Mouse (Mus musculus) embryonic facial prominence, embryonic 13.5 days (tissue): ENCODE data around the gene Rita1. TPM values are rescaled to one million over a fixed set of nuclear protein-coding genes. Genes with fewer than 3 reads are reported as not detected.

Source experiments
- ATAC-seq: fragments of 200-750 bp; cut with Nextera tagmentation; 2 replicates; pipeline ENCODE4 v1.8.0; 2017; ENCODE audit warnings: low read depth; ENCODE audit not compliant: insufficient number of reproducible peaks, insufficient read depth, low FRiP score, low TSS enrichment
- H3K27ac ChIP-seq: fragments of 300-500 bp; sonication (generic); 2 replicates; pipeline ENCODE4 v1.5.1; 2015; ENCODE audit warnings: moderate library complexity, mild to moderate bottlenecking, inconsistent platforms
- H3K27me3 ChIP-seq: fragments of 300-500 bp; sonication (generic); 2 replicates; pipeline ENCODE4 v1.6.1; 2015; ENCODE audit warnings: mild to moderate bottlenecking, inconsistent platforms
- H3K36me3 ChIP-seq: fragments of 300-500 bp; sonication (generic); 2 replicates; pipeline ENCODE4 v1.6.1; 2015; ENCODE audit warnings: mild to moderate bottlenecking, inconsistent platforms
- H3K4me1 ChIP-seq: fragments of 300-500 bp; sonication (generic); 2 replicates; pipeline ENCODE4 v1.6.1; 2015; ENCODE audit warnings: inconsistent platforms
- H3K4me2 ChIP-seq: fragments of 300-500 bp; sonication (generic); 2 replicates; pipeline ENCODE4 v1.6.1; 2015; ENCODE audit warnings: moderate library complexity, mild to moderate bottlenecking, inconsistent platforms
- H3K4me3 ChIP-seq: fragments of 300-500 bp; sonication (generic); 2 replicates; pipeline ENCODE4 v1.5.1; 2015; ENCODE audit warnings: mild to moderate bottlenecking, inconsistent platforms
- H3K9ac ChIP-seq: fragments of 300-500 bp; sonication (generic); 2 replicates; pipeline ENCODE4 v1.6.1; 2015; ENCODE audit warnings: mild to moderate bottlenecking, inconsistent platforms
- H3K9me3 ChIP-seq: fragments of 300-500 bp; sonication (generic); 2 replicates; pipeline ENCODE4 v1.6.1; 2016; ENCODE audit warnings: inconsistent platforms
- WGBS: fragments of 180-500 bp; shearing (Covaris S2); methylation state at CpG from one replicate; pipeline ENCODE4 v1.1.7; 2015; ENCODE audit warnings: mixed read lengths; 5-methylcytosine and 5-hydroxymethylcytosine counted together
- polyA plus RNA-seq: library from polyadenylated mRNA; unstranded; fragments of >200 nt; fragmentation: Nextera tagmentation; extraction: Ambion mirVana; gene quantifications from 2 replicates; pipeline ENCODE4 v1.2.1, GENCODE M21; 2015

The Rita1 gene
- polyA plus RNA-seq, 1 experiment from 2014 or later: 16.2 TPM

DNA sequence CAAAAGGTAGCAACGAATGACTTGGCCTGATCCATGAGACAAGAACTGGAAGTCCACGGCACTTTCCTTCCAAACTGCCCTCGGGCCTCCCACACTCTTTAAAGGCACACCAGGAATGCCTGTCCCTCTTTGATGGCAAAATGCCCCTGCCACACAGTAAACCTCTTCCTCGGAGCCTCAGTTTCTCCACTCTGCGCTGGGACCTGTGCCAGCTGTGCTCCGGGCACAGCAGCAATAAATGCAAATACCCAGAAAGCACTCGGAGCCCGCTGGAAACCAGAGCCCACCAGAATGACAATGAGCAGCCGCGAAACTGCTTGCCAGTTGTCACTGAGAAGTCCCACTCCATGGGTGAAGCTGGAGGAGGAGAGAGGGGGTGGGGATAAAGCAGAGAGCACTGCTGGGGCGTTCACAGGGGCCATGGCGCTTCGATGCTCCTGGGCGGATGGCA is 44.6 kb downstream of the Rita1 start:
- H3K4me1 ChIP-seq: peaks cover 84% of the 10 kb centered on the region
- H3K27me3 ChIP-seq: no peaks in the 10 kb centered on the region
- H3K9ac ChIP-seq: peak overlapping the region; percentile 33
- no peaks in the 10 kb centered on the region for H3K9me3 ChIP-seq
- peak overlapping the region; percentile 29 for H3K4me2 ChIP-seq
- H3K36me3 ChIP-seq: no peaks in the 10 kb centered on the region
- WGBS: 32% methylated on average over 14 of the region's 14 CpGs
- ATAC-seq: no peak
- no peak overlapping the region for H3K4me3 ChIP-seq
- H3K27ac ChIP-seq: peak overlapping the region; percentile 94

DNA sequence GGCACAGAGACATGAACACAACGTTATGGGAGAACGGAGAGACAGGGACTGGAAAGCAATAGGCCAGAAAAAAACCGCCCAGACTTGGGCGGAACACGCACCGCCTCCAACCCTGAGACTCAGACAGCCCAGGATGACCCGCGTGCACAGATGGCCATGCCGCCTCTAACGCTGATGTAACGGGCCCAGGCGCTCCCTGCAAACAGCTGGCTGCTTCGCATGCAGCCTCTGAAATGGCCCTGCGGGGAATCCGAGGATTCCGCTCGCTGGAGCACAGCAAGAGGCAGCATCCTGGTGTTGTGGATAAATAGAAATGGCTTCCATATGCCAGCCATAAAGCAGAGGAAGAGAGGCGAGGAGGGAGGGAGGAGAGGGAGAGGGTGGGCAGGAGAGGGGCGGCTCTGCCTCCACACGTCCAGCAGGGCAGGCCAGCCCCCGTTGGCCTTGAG is 45.1 kb downstream of the Rita1 start:
- no peak overlapping the region for H3K4me3 ChIP-seq
- H3K27me3 ChIP-seq: no peaks in the 10 kb centered on the region
- no peaks in the 10 kb centered on the region for H3K36me3 ChIP-seq
- H3K4me2 ChIP-seq: peak overlapping the region; percentile 29
- H3K9me3 ChIP-seq: no peaks in the 10 kb centered on the region
- peak overlapping the region; percentile 33 for H3K9ac ChIP-seq
- H3K4me1 ChIP-seq: peaks cover 87% of the 10 kb centered on the region
- peak overlapping the region; percentile 94 for H3K27ac ChIP-seq
- WGBS: 8% methylated on average over 21 of the region's 21 CpGs
- peak; percentile 50 for ATAC-seq

DNA sequence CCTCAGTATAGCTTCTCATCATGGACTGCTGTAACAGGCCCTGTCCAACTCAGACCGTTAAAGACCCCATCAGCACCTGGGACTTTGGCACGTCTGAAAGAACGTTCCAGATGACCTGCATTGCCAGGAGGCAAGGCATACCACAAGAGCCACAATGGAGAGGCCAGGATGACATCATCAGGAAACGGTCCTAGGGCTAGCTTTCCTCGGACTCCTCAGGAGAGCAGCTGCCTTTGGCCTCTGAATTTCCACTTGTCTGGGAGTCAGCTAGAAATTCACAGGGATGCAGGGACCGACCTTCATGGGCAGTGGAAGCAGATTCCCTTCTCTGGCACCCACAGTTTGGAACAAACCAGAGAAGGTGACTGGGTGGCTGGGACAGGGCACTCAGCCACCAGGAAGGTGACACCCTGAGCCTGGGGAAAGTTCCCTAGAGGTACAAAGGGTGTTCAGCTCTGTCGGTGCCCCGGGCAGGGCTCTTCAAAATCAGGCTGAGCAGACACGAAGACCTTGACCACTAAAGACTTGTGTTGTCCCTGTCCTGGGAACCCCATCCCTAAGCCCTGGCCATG is 45.6 kb downstream of the Rita1 start:
- Histone ChIP-seq H3K27me3 (no peaks in the 10 kb centered on the region), H3K9ac (peak overlapping the region; percentile 44), H3K27ac (peak overlapping the region; percentile 94), H3K4me1 (peaks cover 86% of the 10 kb centered on the region), H3K36me3 (no peaks in the 10 kb centered on the region), H3K4me2 (peak overlapping the region; percentile 29), H3K4me3 (no peak overlapping the region), H3K9me3 (no peaks in the 10 kb centered on the region)
- no peak for ATAC-seq
- WGBS: 43% methylated on average over 9 of the region's 9 CpGs

DNA sequence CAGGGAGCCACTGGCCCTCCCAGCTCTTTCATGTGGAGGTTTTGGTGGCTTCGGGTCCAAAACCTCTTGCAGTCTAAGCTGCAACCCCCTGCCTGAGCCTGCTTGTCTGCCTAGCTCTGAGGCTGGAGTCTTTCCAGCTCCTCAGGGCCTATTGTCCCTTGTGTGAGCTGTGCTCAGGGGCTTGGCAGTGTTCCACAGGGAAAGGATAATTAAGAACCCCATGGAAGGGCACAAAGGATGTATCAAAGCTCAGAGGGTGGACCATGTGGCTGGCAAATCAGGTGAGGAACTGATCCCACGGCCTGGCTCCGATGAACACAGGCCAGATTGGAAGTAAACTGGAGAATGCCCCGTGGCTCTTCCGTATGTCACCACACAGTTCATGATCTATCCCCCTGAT is 46.3 kb downstream of the Rita1 start:
- Histone ChIP-seq H3K9ac (peak overlapping the region; percentile 44; the same call in 1 of the 2 replicates), H3K36me3 (no peaks in the 10 kb centered on the region), H3K4me2 (0 out of 2 replicates have a peak overlapping the region, but pooled peaks have one; percentile 16), H3K9me3 (no peaks in the 10 kb centered on the region), H3K27me3 (no peaks in the 10 kb centered on the region), H3K4me1 (peaks cover 81% of the 10 kb centered on the region), H3K4me3 (no peak overlapping the region), H3K27ac (peak overlapping the region; percentile 94)
- no peak for ATAC-seq
- WGBS: 32% methylated on average over 5 of the region's 5 CpGs

DNA sequence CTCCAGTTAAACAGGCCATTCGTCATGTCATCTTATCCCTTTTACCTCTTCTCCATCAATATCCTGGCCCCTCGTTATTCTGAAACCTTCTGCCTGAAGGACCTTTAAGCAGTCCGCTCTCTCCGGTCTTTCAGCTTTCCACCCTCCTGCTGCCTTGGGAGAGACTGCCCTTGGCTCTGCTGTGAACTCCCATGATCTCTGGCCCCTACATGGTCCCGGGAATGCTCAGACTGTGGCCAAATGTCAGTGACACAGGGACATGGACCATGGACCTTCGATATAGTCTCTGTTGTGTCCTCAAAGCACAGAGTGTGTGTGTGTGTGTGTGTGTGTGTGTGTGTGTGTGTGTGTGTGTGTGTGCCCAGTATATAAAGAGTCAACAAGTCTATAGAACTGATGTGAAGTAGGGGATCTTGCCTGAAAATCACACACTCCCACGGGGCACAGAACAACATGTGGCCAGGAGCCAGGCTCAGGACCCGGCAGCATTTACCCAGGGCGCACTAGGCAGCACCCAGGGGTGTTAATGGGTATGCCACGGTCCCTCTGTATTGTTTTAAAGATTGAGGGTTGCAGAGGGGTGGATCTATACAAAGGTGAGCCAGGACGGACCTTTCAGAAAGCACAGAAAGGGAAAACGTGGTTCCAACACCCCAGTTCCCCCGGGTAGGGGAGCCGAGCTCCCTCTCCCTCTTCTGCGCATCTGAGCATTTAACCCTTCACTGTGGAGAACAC is 47.1 kb downstream of the Rita1 start:
- no peaks in the 10 kb centered on the region for H3K9me3 ChIP-seq
- H3K36me3 ChIP-seq: no peaks in the 10 kb centered on the region
- H3K4me3 ChIP-seq: no peak overlapping the region
- peak overlapping the region; percentile 44 for H3K9ac ChIP-seq
- peak overlapping the region; percentile 30; the same call in 1 of the 2 replicates for H3K4me2 ChIP-seq
- no peaks in the 10 kb centered on the region for H3K27me3 ChIP-seq
- H3K27ac ChIP-seq: peak overlapping the region; percentile 94
- H3K4me1 ChIP-seq: peaks cover 81% of the 10 kb centered on the region
- 35% methylated on average over 15 of the region's 15 CpGs for WGBS
- ATAC-seq: no peak

DNA sequence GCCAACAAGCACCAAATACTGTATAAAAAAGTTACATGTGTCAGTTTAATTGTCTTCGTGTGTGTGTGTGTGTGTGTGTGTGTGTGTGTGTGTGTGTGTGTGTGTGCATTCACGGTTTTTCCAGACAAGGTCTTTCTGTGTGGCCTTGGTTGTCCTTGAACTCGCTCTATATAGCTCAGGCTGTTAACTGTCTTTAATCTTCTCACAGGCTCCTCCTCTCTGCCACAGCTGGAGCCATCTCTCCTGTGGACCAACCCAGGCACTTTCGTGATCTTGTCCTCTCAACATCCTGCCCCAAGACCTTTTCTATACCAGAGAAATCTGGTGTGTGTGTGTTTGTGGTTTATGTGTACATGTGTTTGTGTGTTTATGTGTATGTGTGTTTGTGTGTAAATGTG is 48.5 kb downstream of the Rita1 start:
- WGBS: 34% methylated on average over 4 of the region's 4 CpGs
- ATAC-seq: no peak

DNA sequence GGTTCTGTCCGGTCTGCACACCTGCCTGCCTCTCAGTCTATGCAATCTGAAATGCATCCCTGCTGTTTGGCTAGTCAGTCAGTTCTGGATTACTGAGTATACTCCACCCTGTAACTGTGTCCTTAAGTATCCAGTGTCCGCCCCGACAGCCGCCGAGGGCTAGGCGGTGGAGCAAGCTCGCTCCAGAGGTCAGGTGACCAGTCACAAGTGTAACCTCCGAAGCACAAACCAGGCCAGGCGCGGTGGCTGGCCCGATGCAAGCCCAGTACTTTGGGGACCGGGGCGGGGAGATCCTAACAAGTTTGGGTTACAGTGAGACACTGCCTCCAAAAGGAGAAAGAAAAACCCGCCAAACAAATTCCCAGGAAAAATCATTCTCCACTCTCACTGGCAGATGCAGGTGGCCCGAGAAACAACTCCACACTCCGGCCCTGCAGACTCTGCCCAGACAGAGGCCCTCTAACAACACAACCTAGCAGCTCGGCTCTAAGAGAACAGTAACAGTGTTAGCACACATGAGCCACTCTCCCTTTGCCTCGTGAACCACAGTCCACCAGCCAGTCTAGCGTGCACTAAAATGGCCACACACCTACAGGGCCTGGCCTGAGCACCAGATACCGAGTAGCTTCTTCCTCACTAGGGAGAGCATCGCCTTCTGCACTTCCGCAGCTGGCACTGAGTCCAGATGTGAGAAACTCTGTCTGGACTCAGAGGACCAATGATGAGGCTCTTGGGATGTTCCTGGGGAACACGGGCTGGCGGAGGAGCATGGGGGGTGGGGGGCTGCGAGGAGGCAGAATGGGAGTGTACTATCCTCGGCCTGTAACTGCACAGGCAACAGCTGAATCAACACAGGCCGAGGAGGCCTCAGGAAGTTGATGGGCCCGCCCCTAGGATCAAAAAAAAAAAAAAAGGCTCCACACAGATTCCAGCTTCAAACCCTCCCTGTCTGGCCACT is 49.2 kb downstream of the Rita1 start:
- H3K27ac ChIP-seq: peak overlapping the region; percentile 90
- H3K27me3 ChIP-seq: no peaks in the 10 kb centered on the region
- ATAC-seq: peak; percentile 48; the same call in 1 of the 2 replicates
- no peaks in the 10 kb centered on the region for H3K36me3 ChIP-seq
- H3K9me3 ChIP-seq: no peaks in the 10 kb centered on the region
- peak overlapping the region; percentile 31 for H3K4me2 ChIP-seq
- H3K4me3 ChIP-seq: no peak overlapping the region
- 35% methylated on average over 28 of the region's 28 CpGs for WGBS
- 0 out of 2 replicates have a peak overlapping the region, but pooled peaks have one; percentile 49 for H3K9ac ChIP-seq
- peaks cover 83% of the 10 kb centered on the region for H3K4me1 ChIP-seq

More for the DNA sequence above, 48.5 kb downstream of the Rita1 start:
- Histone ChIP-seq H3K36me3 (no peaks in the 10 kb centered on the region), H3K4me3 (no peak overlapping the region), H3K27ac (peak overlapping the region; percentile 90), H3K9ac (no peak overlapping the region), H3K4me1 (peaks cover 83% of the 10 kb centered on the region), H3K9me3 (no peaks in the 10 kb centered on the region), H3K27me3 (no peaks in the 10 kb centered on the region), H3K4me2 (peak overlapping the region; percentile 31; the same call in 1 of the 2 replicates)

DNA sequence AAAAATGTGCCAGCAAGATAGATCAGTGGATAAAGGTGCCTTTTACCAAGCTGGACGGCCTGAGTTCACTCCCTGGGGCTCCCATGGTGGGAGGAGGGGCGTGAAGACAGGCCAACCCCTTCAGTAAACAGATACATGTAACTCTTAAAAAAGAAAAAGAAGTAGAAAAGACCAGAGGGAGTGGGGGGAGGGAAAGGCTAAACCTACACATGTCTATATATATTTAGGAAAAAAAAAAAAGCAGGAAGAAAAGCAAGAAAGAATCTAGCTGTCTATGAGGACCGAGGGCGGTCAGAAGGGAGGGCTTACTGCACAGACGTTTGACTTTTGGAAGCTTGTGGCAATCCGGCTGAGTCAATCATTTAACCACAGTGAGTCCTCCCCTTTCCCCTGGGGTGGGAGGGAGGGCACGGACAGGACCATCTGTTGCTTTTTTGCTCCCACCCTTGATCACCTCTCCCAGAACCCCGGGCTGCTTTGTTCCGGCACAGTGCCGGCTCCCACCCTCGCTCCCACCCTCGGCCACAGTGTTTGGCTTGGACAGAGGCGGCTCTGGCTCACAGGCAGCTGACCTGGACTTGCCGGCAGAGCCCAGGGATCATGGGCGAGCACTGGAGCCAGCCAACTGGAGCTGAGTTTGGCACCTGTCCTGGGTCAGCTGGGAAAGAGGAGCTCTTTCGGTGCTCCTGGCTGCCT is 51.6 kb downstream of the Rita1 start:
- ATAC-seq: no peak
- H3K4me1 ChIP-seq: peaks cover 69% of the 10 kb centered on the region
- no peak overlapping the region for H3K4me3 ChIP-seq
- peak overlapping the region; percentile 66 for H3K27ac ChIP-seq
- peaks cover 11% of the 10 kb centered on the region for H3K36me3 ChIP-seq
- WGBS: 19% methylated on average over 16 of the region's 16 CpGs
- H3K4me2 ChIP-seq: peak overlapping the region; percentile 33
- no peaks in the 10 kb centered on the region for H3K9me3 ChIP-seq
- peak overlapping the region; percentile 6; the same call in 1 of the 2 replicates for H3K9ac ChIP-seq
- no peaks in the 10 kb centered on the region for H3K27me3 ChIP-seq

DNA sequence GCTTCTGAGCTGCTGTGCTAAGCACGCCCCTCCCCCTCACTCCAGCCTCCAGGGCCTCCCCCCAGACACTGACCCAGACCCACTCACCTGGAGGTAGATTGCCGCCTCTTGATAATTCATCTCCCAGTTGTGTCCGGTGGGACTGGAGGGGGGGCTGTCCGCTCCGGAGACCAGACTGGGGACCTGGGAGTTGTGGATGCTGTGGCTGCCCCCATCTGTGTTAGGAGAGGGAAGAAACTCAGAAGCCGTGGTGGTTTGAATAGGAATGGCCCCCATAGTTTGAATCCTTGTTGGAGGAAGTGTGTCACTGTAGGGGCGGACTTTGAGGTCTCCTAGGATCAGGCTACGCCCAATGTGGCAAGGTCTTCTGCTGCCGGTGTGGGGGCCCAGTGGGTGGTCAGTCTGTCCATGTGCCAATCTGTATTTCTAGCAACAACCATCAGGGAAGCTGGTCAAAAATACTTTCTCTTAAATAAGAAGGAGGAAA is 52.2 kb downstream of the Rita1 start:
- Histone ChIP-seq H3K4me2 (peak overlapping the region; percentile 33), H3K4me1 (peaks cover 63% of the 10 kb centered on the region), H3K4me3 (no peak overlapping the region), H3K27ac (peak overlapping the region; percentile 66), H3K36me3 (peaks cover 17% of the 10 kb centered on the region), H3K27me3 (no peaks in the 10 kb centered on the region), H3K9me3 (no peaks in the 10 kb centered on the region), H3K9ac (no peak overlapping the region; the same call in 1 of the 2 replicates)
- 61% methylated on average over 9 of the region's 9 CpGs for WGBS
- no peak; the same call in 1 of the 2 replicates for ATAC-seq

DNA sequence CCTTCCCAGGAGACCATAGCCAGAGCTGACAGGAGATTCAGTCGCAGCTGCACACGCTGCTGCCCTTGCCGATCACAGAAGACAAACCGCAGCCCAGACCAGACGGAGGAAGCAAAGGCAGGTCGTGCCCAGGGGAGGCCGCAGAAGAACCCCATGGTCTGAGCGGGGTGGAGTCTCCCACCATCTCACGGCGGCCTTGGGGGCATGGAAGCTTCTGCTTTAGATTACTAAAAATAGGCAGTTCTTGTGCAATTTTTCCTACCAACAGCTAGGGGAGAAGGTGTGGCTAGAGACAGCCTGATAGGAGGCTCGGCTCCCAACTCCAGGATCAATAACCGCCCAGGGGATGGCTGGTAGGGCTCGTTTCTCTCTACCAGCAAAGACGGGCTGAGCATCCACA is 53.6 kb downstream of the Rita1 start:
- H3K27ac ChIP-seq: peak overlapping the region; percentile 49
- H3K36me3 ChIP-seq: peaks cover 29% of the 10 kb centered on the region
- H3K9ac ChIP-seq: peak overlapping the region; percentile 36
- H3K4me2 ChIP-seq: peak overlapping the region; percentile 22
- H3K4me1 ChIP-seq: peaks cover 52% of the 10 kb centered on the region
- no peak overlapping the region for H3K4me3 ChIP-seq
- 39% methylated on average over 14 of the region's 14 CpGs for WGBS
- no peaks in the 10 kb centered on the region for H3K9me3 ChIP-seq
- no peaks in the 10 kb centered on the region for H3K27me3 ChIP-seq
- no peak for ATAC-seq
